Mouse (Mus musculus) heart, embryonic 16.5 days (tissue): ENCODE data around the gene Nt5c1a. TPM values are rescaled to one million over a fixed set of nuclear protein-coding genes. Genes with fewer than 3 reads are reported as not detected.

Experiments
- ATAC-seq: fragments of 200-750 bp; cut with Nextera tagmentation; replicated peaks from 2 replicates; pipeline ENCODE4 v1.8.0; 2017; ENCODE audit warnings: moderate number of reproducible peaks; ENCODE audit not compliant: insufficient read depth, low FRiP score; ENCODE audit errors: extremely low read depth
- H3K27ac ChIP-seq: fragments of 300-500 bp; sonication (generic); 2 replicates; pipeline ENCODE4 v1.5.1; 2014; ENCODE audit warnings: mild to moderate bottlenecking, low read length, control low read depth, moderate library complexity
- H3K27me3 ChIP-seq: fragments of 300-500 bp; sonication (generic); 2 replicates; pipeline ENCODE4 v1.6.1; 2014; ENCODE audit warnings: low read length, mixed read lengths; ENCODE audit not compliant: control insufficient read depth, insufficient read depth
- H3K36me3 ChIP-seq: fragments of 300-500 bp; sonication (generic); 2 replicates; pipeline ENCODE4 v1.6.1; 2014; ENCODE audit not compliant: control insufficient read depth, insufficient read depth
- H3K4me1 ChIP-seq: fragments of 300-500 bp; sonication (generic); 2 replicates; pipeline ENCODE4 v1.6.1; 2014; ENCODE audit warnings: low read length, mixed read lengths; ENCODE audit not compliant: control insufficient read depth, insufficient read depth
- H3K4me2 ChIP-seq: fragments of 300-500 bp; sonication (generic); 2 replicates; pipeline ENCODE4 v1.6.1; 2014; ENCODE audit warnings: low read depth, mild to moderate bottlenecking, control low read depth, low read length
- H3K4me3 ChIP-seq: fragments of 300-500 bp; sonication (generic); 2 replicates; pipeline ENCODE4 v1.5.1; 2014; ENCODE audit warnings: mild to moderate bottlenecking, control low read depth, low read length
- H3K9ac ChIP-seq: fragments of 300-500 bp; sonication (generic); 2 replicates; pipeline ENCODE4 v1.6.1; 2014; ENCODE audit warnings: low read length, control low read depth
- H3K9me3 ChIP-seq: fragments of 300-500 bp; sonication (generic); replicated peaks from 2 replicates; pipeline ENCODE4 v1.6.1; 2016; ENCODE audit warnings: low read length; ENCODE audit not compliant: control insufficient read depth
- WGBS: fragments of 180-500 bp; shearing (Covaris S2); extraction: QIAGEN DNeasy Blood & Tissue Kit; methylation state at CpG from one replicate; pipeline ENCODE4 v1.1.7; 2014; 5-methylcytosine and 5-hydroxymethylcytosine counted together
- polyA plus RNA-seq: library from polyadenylated mRNA; unstranded; fragments of >200 nt; fragmentation: Nextera tagmentation; extraction: Ambion mirVana; gene quantifications from 2 replicates; pipeline ENCODE4 v1.2.1, GENCODE M21; 2015

Gene Nt5c1a
- polyA plus RNA-seq, 1 experiment from 2014 or later = 1.4 TPM

DNA sequence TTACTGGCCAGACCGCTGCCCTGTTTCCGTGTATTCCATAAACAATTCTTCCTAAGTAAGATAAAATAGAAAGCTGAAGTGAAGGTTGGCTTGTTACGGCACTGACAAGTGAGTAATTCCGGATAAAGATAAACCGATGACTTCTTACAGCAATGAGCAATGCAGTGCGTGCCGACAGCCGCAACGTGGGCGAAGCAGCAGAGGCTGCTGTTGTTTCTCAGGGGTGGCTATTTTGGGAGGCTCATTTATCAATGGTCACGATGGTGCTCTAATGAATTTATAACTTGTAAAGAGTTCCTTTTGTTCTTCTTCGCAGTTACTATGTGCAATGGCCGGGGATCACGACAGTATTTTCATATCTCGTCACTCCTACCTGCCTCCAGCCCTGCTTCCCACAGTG is 37.1 kb upstream of the Nt5c1a start:
- H3K9me3 ChIP-seq = peaks cover 2% of the 10 kb centered on the region
- ATAC-seq = no peak
- peak overlapping the region; percentile 28 for H3K4me2 ChIP-seq
- H3K27me3 ChIP-seq = 0 out of 2 replicates have a peak, but pooled peaks cover 2% of the 10 kb centered on the region
- WGBS = 32% methylated on average over 15 of the region's 15 CpGs
- no peak overlapping the region for H3K27ac ChIP-seq
- H3K36me3 ChIP-seq = no peaks in the 10 kb centered on the region
- H3K4me3 ChIP-seq = no peak overlapping the region
- no peak overlapping the region for H3K9ac ChIP-seq
- peaks cover 6% of the 10 kb centered on the region; the same call in 1 of the 2 replicates for H3K4me1 ChIP-seq

DNA sequence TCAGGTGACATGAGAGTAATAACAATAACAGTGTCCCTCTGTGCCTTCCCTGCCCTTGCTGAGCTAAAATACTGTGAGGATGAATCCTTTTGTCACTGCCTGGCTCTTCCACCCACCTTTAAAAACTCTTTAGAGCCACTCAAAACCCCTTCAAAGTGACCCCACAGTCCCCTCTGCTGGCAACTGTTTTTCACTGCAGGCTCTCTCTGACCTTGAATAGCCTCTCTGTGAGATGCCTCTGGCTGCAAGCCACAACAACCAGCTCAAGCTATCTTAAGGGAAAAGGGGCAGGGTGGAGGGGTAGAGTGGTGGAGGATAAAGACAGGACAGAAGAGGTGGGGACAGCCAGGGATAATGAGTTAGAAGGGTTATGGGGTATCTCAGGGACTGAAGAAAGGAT is 29.5 kb upstream of the Nt5c1a start:
- Histone ChIP-seq H3K4me3 (no peak overlapping the region), H3K27me3 (peaks cover 7% of the 10 kb centered on the region; the same call in 1 of the 2 replicates), H3K36me3 (no peaks in the 10 kb centered on the region), H3K4me2 (no peak overlapping the region), H3K27ac (no peak overlapping the region), H3K9me3 (peaks cover 7% of the 10 kb centered on the region), H3K9ac (no peak overlapping the region), H3K4me1 (no peaks in the 10 kb centered on the region)
- ATAC-seq = 0 out of 2 replicates have a peak, but pooled peaks have one; percentile 37

DNA sequence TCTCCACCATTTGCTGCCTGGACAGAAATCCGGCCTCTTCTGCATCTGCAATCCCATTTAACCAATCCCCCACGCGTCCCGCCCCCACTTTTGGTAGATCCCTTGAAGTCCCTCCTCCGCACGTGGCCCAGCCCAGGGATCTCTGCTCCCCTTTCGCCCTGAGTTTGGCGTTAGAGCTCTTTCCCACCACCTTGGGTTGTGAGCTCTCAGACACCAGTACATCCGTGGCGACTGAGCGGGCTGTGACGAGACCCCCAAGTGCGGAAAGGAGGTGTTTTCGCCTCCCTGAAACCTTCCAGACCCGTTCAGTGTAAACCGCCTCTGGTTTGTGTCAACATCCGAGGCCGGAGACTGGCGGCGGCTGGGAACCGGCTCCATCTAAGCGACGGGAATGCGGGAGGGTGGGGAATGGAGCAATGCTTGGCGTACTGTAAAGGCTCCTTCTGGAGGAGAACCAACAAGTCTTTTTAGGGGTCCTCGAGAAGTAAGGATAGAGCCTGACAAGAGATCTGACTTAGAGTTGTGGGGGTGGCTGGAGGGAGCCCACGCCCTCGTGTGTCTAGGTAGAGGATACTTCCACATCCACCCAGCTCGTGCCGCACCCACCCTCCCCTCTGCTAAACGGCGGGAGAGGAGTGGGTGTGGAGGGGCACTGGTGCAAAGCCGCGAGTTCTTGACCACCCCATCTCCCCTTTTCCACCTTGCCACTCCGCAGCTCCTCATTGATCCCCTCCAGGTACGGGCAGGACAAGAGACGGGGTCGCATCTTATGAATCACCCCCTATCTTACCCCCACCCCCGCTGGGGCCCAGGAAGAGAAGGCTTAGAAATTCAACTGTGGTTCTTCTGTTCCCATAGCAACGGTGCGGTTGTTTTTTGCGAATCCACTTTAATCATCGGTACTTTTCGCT is 18.7 kb upstream of the Nt5c1a start, which contains the start of gene Hpcal4:
TSS of gene Hpcal4 (plus strand) at position 900 of the 911 bp plus-strand sequence.
- Histone ChIP-seq H3K4me3 (peak within 1 kb of the TSS; percentile 58), H3K9ac (peak within 1 kb of the TSS; percentile 60), H3K4me2 (peak within 1 kb of the TSS; percentile 84), H3K36me3 (no peaks in the 10 kb centered on the region), H3K27ac (no peak within 1 kb of the TSS), H3K9me3 (no peaks in the 10 kb centered on the region), H3K27me3 (peaks cover 69% of the 10 kb centered on the region), H3K4me1 (peaks cover 11% of the 10 kb centered on the region)
- 0 out of 2 replicates have a peak, but pooled peaks have one; percentile 37 for ATAC-seq
- under 1% methylated on average over 44 of the region's 44 CpGs for WGBS

DNA sequence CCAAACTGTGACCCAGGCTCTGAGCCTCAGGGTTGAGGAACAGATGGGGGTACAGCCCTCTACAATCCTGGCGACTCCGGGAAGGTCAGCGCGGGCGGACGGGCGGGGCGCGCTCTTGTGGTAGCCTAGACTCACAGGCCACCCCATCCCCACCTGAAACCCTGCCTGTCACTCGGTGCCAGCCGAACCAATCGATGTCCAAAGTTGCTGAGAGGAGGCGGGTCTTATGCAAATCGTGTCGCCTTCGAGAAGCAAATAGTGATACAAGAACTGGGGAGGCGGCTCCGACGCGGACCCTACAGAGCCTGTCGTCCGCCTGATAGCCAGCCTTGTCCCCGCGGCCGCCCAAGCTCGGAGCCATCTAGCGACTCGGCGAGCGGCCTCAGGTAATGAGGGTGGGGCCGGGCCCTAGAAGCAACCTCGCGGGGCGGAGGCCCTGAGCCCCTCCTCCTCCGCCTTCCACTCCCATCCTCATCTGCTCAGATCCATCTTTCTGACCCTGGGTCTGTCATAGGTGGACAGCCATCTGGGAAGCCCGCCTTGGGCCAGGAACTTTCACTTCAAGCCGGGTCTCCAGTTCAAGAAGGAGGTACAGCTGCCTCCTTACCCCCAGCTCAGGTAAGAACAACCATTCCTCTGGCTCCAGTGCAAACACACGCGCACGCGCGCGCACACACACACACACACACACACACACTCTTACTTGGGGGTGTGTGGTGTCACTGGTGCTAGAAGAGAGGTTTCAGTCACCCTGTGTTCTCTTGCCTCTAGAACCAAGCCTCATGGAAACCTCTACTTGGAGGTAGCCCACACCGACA is 17.9 kb upstream of the Nt5c1a start:
- H3K4me2 ChIP-seq = peak overlapping the region; percentile 84
- peak overlapping the region; percentile 58 for H3K4me3 ChIP-seq
- 9% methylated on average over 44 of the region's 44 CpGs for WGBS
- no peak overlapping the region for H3K27ac ChIP-seq
- H3K27me3 ChIP-seq = peaks cover 72% of the 10 kb centered on the region
- no peaks in the 10 kb centered on the region for H3K36me3 ChIP-seq
- H3K9ac ChIP-seq = peak overlapping the region; percentile 60
- peak; percentile 91 for ATAC-seq
- no peaks in the 10 kb centered on the region for H3K9me3 ChIP-seq
- peaks cover 11% of the 10 kb centered on the region for H3K4me1 ChIP-seq

DNA sequence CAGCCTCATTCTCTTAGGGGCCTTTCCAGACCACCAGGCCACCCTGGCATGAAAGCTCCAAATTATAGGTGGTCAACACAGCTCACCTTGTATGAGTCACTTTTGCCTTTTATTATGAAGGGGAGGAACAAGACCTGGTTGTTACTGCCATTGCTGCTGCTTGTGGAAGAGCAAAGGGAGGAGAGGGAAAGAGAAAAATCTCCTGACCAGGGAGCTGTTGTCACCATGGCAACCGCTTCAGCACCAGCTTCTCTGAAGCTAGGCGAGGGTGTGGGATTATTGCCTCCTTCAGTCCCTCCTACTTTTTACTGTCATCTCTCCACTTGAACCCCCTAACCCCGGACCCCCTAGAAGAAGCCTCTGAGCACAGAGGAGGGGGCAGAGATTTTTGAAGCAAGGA is 16.5 kb upstream of the Nt5c1a start:
- H3K27me3 ChIP-seq = peaks cover 70% of the 10 kb centered on the region
- no peak overlapping the region for H3K27ac ChIP-seq
- H3K4me2 ChIP-seq = no peak overlapping the region
- no peak overlapping the region for H3K9ac ChIP-seq
- 48% methylated on average over 3 of the region's 3 CpGs for WGBS
- no peak for ATAC-seq
- H3K4me3 ChIP-seq = no peak overlapping the region
- H3K9me3 ChIP-seq = no peaks in the 10 kb centered on the region
- H3K4me1 ChIP-seq = peaks cover 11% of the 10 kb centered on the region
- no peaks in the 10 kb centered on the region for H3K36me3 ChIP-seq

DNA sequence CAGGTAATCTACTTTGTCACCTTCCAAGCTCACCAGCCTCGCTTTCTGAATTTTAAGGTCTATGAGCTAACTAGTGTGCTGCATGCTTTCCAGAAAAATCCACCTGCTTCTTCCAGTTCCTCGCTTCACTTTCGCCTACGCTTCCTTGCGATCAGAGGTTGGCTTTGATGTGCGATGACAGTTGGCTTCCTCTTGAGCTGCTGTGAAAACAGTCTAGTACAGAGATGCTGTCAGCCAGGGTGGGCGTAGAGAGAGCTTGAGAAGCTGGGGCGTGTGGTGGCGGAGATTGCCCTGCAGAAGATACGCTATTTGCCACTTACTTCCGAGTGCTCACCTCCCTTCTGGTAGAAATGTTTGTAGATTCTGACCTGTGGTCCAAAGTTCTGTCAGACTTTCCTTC is 9.0 kb upstream of the Nt5c1a start:
- H3K4me2 ChIP-seq = no peak overlapping the region
- H3K4me3 ChIP-seq = no peak overlapping the region
- no peak overlapping the region for H3K27ac ChIP-seq
- 0 out of 2 replicates have a peak, but pooled peaks cover 5% of the 10 kb centered on the region for H3K4me1 ChIP-seq
- no peak overlapping the region for H3K9ac ChIP-seq
- peaks cover 21% of the 10 kb centered on the region for H3K27me3 ChIP-seq
- WGBS = 52% methylated on average over 11 of the region's 11 CpGs
- no peaks in the 10 kb centered on the region for H3K9me3 ChIP-seq
- no peak for ATAC-seq
- no peaks in the 10 kb centered on the region for H3K36me3 ChIP-seq

DNA sequence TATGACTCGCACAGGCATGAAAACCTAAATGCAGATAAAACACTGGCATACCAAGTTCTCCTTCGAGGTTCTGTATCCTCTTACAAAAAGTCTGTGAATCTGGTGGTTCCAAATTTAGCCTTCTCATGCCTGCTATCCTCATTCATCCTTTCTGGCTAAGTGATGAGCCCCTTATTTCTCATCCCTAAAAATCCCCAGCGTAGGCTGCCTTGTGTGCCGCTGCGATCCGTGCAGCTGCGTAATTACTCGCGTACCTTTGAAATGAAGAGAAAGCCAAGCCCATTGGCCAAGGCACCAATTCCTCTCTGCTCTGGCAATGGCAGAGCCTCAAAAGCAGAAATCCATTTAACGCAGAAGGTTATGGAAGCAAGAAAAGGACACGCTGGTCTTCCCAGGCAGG is 7.5 kb upstream of the Nt5c1a start:
- H3K27ac ChIP-seq = no peak overlapping the region
- H3K4me3 ChIP-seq = no peak overlapping the region
- H3K9ac ChIP-seq = no peak overlapping the region
- H3K9me3 ChIP-seq = no peaks in the 10 kb centered on the region
- H3K4me1 ChIP-seq = 0 out of 2 replicates have a peak, but pooled peaks cover 5% of the 10 kb centered on the region
- peaks cover 22% of the 10 kb centered on the region for H3K27me3 ChIP-seq
- ATAC-seq = no peak
- no peak overlapping the region for H3K4me2 ChIP-seq
- H3K36me3 ChIP-seq = no peaks in the 10 kb centered on the region
- WGBS = 82% methylated on average over 11 of the region's 11 CpGs

DNA sequence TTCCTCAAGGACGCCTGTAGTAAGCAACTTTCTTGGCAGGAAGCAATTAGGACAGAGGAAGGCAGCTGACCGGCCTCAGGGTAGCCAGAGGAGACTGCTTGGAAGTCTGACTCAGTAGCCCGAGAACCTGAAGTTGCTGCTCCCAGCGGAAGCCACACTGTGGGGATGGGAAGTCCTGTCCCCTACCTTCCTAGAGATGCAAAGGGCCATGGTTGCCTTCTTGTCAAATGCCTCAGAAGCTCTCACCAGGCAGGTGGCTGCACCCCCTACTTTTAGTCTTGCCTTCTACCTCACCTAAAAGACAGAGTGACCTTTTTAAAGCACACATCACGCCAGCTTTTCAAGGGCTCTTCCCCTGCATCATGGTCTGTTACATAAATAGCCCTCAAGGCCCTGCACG is 4.6 kb upstream of the Nt5c1a start:
- Histone ChIP-seq H3K27ac (no peak overlapping the region), H3K4me3 (no peak overlapping the region), H3K9me3 (no peaks in the 10 kb centered on the region), H3K36me3 (no peaks in the 10 kb centered on the region), H3K9ac (no peak overlapping the region), H3K4me2 (no peak overlapping the region), H3K27me3 (peaks cover 24% of the 10 kb centered on the region), H3K4me1 (peaks cover 9% of the 10 kb centered on the region)
- no peak for ATAC-seq
- WGBS = 41% methylated on average over 6 of the region's 6 CpGs
